Mouse (Mus musculus) liver, embryonic 14.5 days (tissue): Measurements from ENCODE around the gene Arsg.

Experiments
- CTCF ChIP-seq: IDR thresholded peaks from 2 replicates; pipeline ENCODE4 v1.5.1; 2016; ENCODE audit warnings: antibody characterized with exemption, low read depth, control low read depth
- EP300 ChIP-seq: IDR thresholded peaks from 2 replicates; pipeline ENCODE4 v1.6.1; 2016; ENCODE audit warnings: antibody characterized with exemption, low read depth

GRCm38 (mm10) chr11:109590012-109590411 lies 116.8 kb downstream of the Arsg start:
- TF ChIP-seq CTCF (no peak), EP300 (no peak)
